Mouse (Mus musculus) ES-Bruce4 (cell line): ENCODE measurements around the gene Camk2d.

Source experiments
- CTCF ChIP-seq: IDR thresholded peaks from one replicate; pipeline ENCODE4 v1.8.1; 2011; ENCODE audit warnings: low read depth, low read length
- EP300 ChIP-seq: IDR thresholded peaks from 2 replicates; pipeline ENCODE4 v1.6.1; 2011; ENCODE audit warnings: low read depth, low read length; ENCODE audit not compliant: insufficient read depth
- POLR2A ChIP-seq: IDR thresholded peaks from one replicate; pipeline ENCODE4 v1.8.1; 2011; ENCODE audit warnings: low read length; ENCODE audit not compliant: insufficient read depth

DNA sequence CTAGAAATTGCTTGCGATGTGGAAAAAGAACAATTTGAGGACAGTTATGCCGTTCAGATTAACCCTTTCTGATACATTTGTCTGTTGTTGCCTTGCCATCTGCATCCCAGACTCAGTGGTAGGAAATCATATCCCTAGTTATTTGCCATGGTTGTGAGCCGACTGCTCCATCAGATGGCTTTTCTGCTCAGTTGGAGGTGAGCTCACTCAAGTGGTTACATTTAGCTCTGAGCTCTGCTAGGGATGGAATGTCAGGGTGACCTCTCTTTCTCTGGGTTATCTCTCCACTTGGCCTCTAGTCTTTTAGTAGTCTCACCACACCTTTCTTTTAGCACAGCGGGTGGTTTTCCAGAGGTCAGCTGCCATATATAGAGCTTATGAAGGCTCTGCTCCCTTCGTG lies 127.4 kb downstream of the Camk2d start:
- no peak for TF ChIP-seq CTCF
- no peak for TF ChIP-seq EP300
- TF ChIP-seq POLR2A, result no peak
